Mouse (Mus musculus): ENCODE results near the gene Sh2b1. TPM values are rescaled to one million over a fixed set of nuclear protein-coding genes. Genes with fewer than 3 reads are reported as not detected.

Sh2b1 gene
- 1.2 TPM for polyA plus RNA-seq (2014; fragmentation: Illumina TruSeq; extraction: RNeasy Lipid Tissue Mini Kit (QIAGEN cat#74804); ENCODE audit: low read depth, low replicate concordance)

DNA sequence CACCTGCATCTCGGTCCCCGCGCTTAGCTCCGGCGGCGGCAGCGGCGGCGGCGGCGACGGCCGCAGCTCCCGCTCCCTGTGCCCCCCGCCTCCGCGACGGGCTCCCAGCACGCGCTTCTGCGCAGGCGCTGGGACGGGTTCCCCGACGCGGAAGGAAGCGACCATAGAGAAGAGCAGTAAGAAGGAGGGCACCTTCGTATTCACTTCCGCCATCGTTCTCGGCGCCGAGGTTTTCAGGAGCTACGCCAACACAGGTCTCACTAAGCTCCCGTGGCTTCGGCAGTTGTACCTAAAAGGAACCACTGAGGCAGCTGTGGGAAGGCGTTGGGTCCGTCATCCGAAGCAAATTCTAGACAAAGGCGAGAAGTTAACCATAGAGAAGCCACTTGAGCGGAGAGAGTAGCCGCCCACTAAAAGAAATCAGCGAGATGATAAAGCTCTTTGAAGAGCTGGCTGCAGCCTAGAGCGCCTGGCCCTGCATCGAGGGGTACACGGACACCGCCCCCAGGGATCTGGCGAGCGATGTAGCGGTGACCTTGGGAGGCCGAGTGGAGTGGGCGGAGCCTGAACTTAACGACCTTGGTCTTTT lies at the start of gene Sh2b1:
Gene Sh2b1, minus strand, starts transcription at position 432 of the 589 bp plus-strand sequence.

DNA sequence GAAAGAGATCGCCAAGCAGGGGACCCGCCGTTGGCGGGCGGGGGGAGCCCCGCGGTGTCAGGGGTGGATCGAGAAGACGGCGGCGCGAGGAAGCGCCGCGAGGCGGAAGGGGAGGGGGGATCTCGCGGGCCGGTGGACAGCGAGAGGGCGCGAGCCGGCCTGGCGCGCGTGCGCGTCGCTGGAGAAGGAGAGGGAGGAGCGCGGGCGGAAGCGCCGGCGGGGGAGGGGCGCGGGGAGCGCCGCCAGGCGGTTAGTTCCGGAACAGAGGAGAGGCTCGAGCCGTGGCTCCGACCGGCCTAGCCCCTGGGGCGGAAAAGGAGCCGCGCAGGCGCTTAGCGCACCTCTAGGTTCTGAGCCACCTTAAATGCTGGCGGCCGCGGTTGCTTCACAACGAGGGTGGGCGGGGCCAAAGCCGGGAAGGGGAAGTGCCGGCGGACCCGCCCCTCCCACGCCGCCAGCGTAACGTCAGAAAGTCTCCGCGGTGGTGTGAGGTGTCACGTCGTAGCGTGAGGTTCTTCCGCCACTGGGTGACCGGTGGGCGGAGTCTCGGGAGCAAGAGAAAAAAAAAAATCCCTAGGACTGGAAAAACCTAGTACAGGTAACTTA lies 28.2 kb upstream of the Sh2b1 start, which contains the start of gene Atxn2l:
Gene Atxn2l, minus strand, starts transcription at position 165 of the 606 bp plus-strand sequence.

DNA sequence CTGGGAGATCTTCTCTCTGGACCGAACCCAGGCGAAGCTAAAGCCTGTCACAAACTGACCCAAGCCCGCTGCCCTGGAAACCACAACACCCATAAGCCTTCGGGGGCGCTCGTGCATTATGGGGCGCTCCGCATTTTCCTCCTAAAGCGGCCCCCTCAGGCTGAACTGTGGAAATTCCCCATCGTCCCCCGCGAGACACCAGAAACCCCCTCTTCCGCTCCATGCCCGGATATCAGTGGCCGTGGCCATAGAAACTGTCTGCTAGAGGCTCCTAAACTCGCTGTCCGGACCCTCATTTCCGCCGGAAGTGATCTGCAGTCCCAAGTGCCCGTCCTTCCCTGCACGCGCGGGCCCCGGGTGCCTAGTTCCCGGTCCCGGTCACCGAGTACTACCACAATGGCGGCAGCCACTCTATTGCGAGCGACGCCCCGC lies 11.8 kb upstream of the Sh2b1 start, which contains the start of gene Tufm:
Gene Tufm, plus strand, starts transcription at position 310 of the 432 bp plus-strand sequence.

DNA sequence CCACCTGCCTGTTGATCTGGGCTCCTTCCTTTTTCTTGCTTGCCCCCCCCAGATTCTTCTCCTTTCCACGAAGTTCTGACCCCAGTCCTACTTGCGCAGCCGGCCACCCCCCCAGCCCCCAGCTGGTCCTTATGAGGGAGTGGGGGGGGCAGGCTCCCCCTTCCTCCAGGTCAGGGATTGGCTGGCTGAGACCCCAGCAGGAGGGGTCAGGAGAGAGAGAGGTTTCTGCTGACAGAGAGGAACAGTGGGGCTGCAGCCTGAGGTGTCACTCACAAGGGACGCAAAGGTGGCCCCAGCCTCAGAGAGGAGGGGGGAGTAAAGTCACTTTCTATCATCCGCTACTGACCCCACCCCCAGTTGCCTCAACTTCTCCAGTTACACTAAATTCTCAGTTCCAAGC lies 12.2 kb downstream of the Sh2b1 start, which contains the start of gene Atp2a1:
Gene Atp2a1, minus strand, starts transcription at position 105 of the 400 bp plus-strand sequence.

DNA sequence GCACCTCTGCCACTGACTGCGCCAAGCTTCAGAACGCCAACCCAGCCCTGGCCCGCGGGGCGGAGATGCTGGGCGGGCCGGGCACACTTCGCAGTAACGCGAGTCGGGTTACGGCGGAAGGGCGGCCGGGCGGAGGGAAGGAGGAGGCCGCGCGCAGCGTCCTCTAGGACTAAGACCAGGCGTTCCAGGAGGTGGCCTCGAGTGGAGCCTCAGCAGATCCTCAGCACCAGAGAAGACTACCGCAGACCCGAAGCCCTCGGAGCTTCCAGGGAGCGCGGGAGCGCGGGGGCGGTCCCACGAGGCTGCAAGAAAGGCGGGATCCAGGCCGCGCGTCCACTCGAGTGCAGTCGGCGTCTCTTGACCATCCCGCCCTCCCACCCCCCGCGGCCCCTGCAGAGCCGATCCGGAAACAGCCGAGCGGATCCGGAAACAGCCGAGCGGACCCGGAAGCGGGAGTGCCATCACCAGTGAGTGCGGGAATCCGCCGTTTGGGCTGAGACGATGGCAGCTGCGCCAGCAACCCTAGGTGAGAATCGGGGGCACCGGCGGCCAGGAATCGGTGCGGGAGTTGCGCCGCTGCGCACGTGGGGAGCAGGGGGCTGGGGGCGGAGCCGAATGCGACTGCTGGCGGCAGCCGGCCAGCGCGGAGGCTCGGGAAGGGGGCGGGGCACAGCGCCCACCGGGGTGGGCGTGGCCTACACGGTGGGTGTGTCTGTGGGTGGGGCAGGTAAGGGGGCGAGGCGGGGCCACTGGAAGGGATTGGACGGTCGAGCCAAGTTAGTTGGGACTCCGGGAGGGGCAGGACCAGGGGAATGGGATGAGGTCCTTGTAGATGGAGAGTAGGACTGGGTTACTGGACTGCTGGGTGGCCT lies 46.4 kb downstream of the Sh2b1 start, which contains the start of gene Rabep2:
Gene Rabep2, plus strand, starts transcription at position 129 of the 872 bp plus-strand sequence.

Other genes with a start within 250 kb of the Sh2b1 start
- gene Sbk1, start 202.8 kb downstream of the Sh2b1 start, polyA plus RNA-seq (2014; fragmentation: Illumina TruSeq; extraction: RNeasy Lipid Tissue Mini Kit (QIAGEN cat#74804); ENCODE audit: low read depth, low replicate concordance) = 2.2 TPM
- not detected for gene Lat, start 105.9 kb downstream of the Sh2b1 start, polyA plus RNA-seq (2014; fragmentation: Illumina TruSeq; extraction: RNeasy Lipid Tissue Mini Kit (QIAGEN cat#74804); ENCODE audit: low read depth, low replicate concordance)
- gene Spns1, start 98.0 kb downstream of the Sh2b1 start, polyA plus RNA-seq (2014; fragmentation: Illumina TruSeq; extraction: RNeasy Lipid Tissue Mini Kit (QIAGEN cat#74804); ENCODE audit: low read depth, low replicate concordance) = 0.55 TPM
- 42.2 TPM for gene Nfatc2ip, start 78.7 kb downstream of the Sh2b1 start, polyA plus RNA-seq (2014; fragmentation: Illumina TruSeq; extraction: RNeasy Lipid Tissue Mini Kit (QIAGEN cat#74804); ENCODE audit: low read depth, low replicate concordance)
- gene Cd19, start 60.5 kb downstream of the Sh2b1 start, polyA plus RNA-seq (2014; fragmentation: Illumina TruSeq; extraction: RNeasy Lipid Tissue Mini Kit (QIAGEN cat#74804); ENCODE audit: low read depth, low replicate concordance) = 0.39 TPM
- gene Rabep2, start 46.7 kb downstream of the Sh2b1 start, polyA plus RNA-seq (2014; fragmentation: Illumina TruSeq; extraction: RNeasy Lipid Tissue Mini Kit (QIAGEN cat#74804); ENCODE audit: low read depth, low replicate concordance) = 0.59 TPM
- gene Atp2a1, start 12.3 kb downstream of the Sh2b1 start, polyA plus RNA-seq (2014; fragmentation: Illumina TruSeq; extraction: RNeasy Lipid Tissue Mini Kit (QIAGEN cat#74804); ENCODE audit: low read depth, low replicate concordance) = not detected
- gene Tufm, start 11.9 kb upstream of the Sh2b1 start, polyA plus RNA-seq (2014; fragmentation: Illumina TruSeq; extraction: RNeasy Lipid Tissue Mini Kit (QIAGEN cat#74804); ENCODE audit: low read depth, low replicate concordance) = 2.5 TPM
- 218 TPM for gene Atxn2l, start 28.0 kb upstream of the Sh2b1 start, polyA plus RNA-seq (2014; fragmentation: Illumina TruSeq; extraction: RNeasy Lipid Tissue Mini Kit (QIAGEN cat#74804); ENCODE audit: low read depth, low replicate concordance)
- 352 TPM for gene Eif3c, start 91.0 kb upstream of the Sh2b1 start, polyA plus RNA-seq (2014; fragmentation: Illumina TruSeq; extraction: RNeasy Lipid Tissue Mini Kit (QIAGEN cat#74804); ENCODE audit: low read depth, low replicate concordance)
- gene Apobr, start 109.5 kb upstream of the Sh2b1 start, polyA plus RNA-seq (2014; fragmentation: Illumina TruSeq; extraction: RNeasy Lipid Tissue Mini Kit (QIAGEN cat#74804); ENCODE audit: low read depth, low replicate concordance) = not detected
- gene Cln3, start 110.4 kb upstream of the Sh2b1 start, polyA plus RNA-seq (2014; fragmentation: Illumina TruSeq; extraction: RNeasy Lipid Tissue Mini Kit (QIAGEN cat#74804); ENCODE audit: low read depth, low replicate concordance) = 1.8 TPM
- gene Il27, start 119.5 kb upstream of the Sh2b1 start, polyA plus RNA-seq (2014; fragmentation: Illumina TruSeq; extraction: RNeasy Lipid Tissue Mini Kit (QIAGEN cat#74804); ENCODE audit: low read depth, low replicate concordance) = not detected
- gene Nupr1, start 155.4 kb upstream of the Sh2b1 start, polyA plus RNA-seq (2014; fragmentation: Illumina TruSeq; extraction: RNeasy Lipid Tissue Mini Kit (QIAGEN cat#74804); ENCODE audit: low read depth, low replicate concordance) = 0.38 TPM
- gene Sgf29, start 173.9 kb upstream of the Sh2b1 start, polyA plus RNA-seq (2014; fragmentation: Illumina TruSeq; extraction: RNeasy Lipid Tissue Mini Kit (QIAGEN cat#74804); ENCODE audit: low read depth, low replicate concordance) = 38.3 TPM
- 17.4 TPM for gene Sult1a1, start 201.0 kb upstream of the Sh2b1 start, polyA plus RNA-seq (2014; fragmentation: Illumina TruSeq; extraction: RNeasy Lipid Tissue Mini Kit (QIAGEN cat#74804); ENCODE audit: low read depth, low replicate concordance)
- gene Bola2, start 220.0 kb upstream of the Sh2b1 start, polyA plus RNA-seq (2014; fragmentation: Illumina TruSeq; extraction: RNeasy Lipid Tissue Mini Kit (QIAGEN cat#74804); ENCODE audit: low read depth, low replicate concordance) = 0.11 TPM
- gene Slx1b, start 220.4 kb upstream of the Sh2b1 start, polyA plus RNA-seq (2014; fragmentation: Illumina TruSeq; extraction: RNeasy Lipid Tissue Mini Kit (QIAGEN cat#74804); ENCODE audit: low read depth, low replicate concordance) = 0.78 TPM
- gene Coro1a, start 232.4 kb upstream of the Sh2b1 start, polyA plus RNA-seq (2014; fragmentation: Illumina TruSeq; extraction: RNeasy Lipid Tissue Mini Kit (QIAGEN cat#74804); ENCODE audit: low read depth, low replicate concordance) = not detected

All from testis, adult 10 weeks (tissue).